Mouse (Mus musculus) kidney, adult 2 months (tissue): ENCODE results near the gene Polr1b. TPM values are rescaled to one million over a fixed set of nuclear protein-coding genes. Genes with fewer than 3 reads are reported as not detected.

Experiments used
- DNase-seq: peaks from one replicate; pipeline ENCODE4 v3.0.0; 2021
- H3K27ac ChIP-seq: fragments of 200-500 bp; 2 replicates; pipeline ENCODE4 v1.5.1; 2012; ENCODE audit warnings: low read depth, low read length, control low read depth, inconsistent platforms; ENCODE audit not compliant: insufficient read depth
- H3K27me3 ChIP-seq: fragments of 200-500 bp; replicated peaks from 2 replicates; pipeline ENCODE4 v1.6.1; 2012; ENCODE audit warnings: mild to moderate bottlenecking, moderate library complexity, low read length, inconsistent platforms; ENCODE audit not compliant: control insufficient read depth, insufficient read depth
- H3K36me3 ChIP-seq: fragments of 200-500 bp; 2 replicates; pipeline ENCODE4 v1.6.1; 2012; ENCODE audit warnings: mild to moderate bottlenecking, moderate library complexity, low read length, inconsistent platforms; ENCODE audit not compliant: control insufficient read depth, insufficient read depth
- H3K4me1 ChIP-seq: fragments of 200-500 bp; 2 replicates; pipeline ENCODE4 v1.6.1; 2011; ENCODE audit warnings: low read length; ENCODE audit not compliant: control insufficient read depth, insufficient read depth
- H3K4me3 ChIP-seq: fragments of 200-500 bp; 2 replicates; pipeline ENCODE4 v1.5.1; 2011; ENCODE audit warnings: mild to moderate bottlenecking, low read depth, low read length, control low read depth; ENCODE audit not compliant: insufficient read depth
- CTCF ChIP-seq: fragments of 200-500 bp; conservative IDR thresholded peaks from 2 replicates; pipeline ENCODE4 v1.5.1; 2011; ENCODE audit warnings: low read depth, mild to moderate bottlenecking, control low read depth, low read length, moderate library complexity, mixed read lengths; ENCODE audit not compliant: insufficient read depth, insufficient read length
- POLR2A ChIP-seq: fragments of 200-500 bp; IDR thresholded peaks from one replicate; pipeline ENCODE4 v1.6.1; 2011; ENCODE audit warnings: low read depth, low read length, control low read depth
- WGBS: fragments of 180-500 bp; shearing (Covaris S2); methylation state at CpG from one replicate; pipeline ENCODE4 v1.1.7; 2018; 5-methylcytosine and 5-hydroxymethylcytosine counted together
- polyA plus RNA-seq: library from polyadenylated mRNA; depleted of rRNA; stranded (reverse); fragments of >200 nt; gene quantifications from 2 replicates; pipeline ENCODE4 v1.2.3, GENCODE M21; 2012

Gene Polr1b
- polyA plus RNA-seq, 1 experiment, result 16.7 TPM

- Histone ChIP-seq H3K4me1 (no peaks in the 10 kb centered on the region), H3K27me3 (no peaks in the 10 kb centered on the region), H3K27ac (0 out of 2 replicates have a peak within 1 kb of the TSS, but pooled peaks have one; percentile 8), H3K36me3 (no peaks in the 10 kb centered on the region), H3K4me3 (peak within 1 kb of the TSS; percentile 90)
- DNase-seq, result peak; percentile 87
- TF ChIP-seq CTCF, result no peak
- peak; percentile 27 for TF ChIP-seq POLR2A
- 2% methylated on average over 62 of the region's 62 CpGs for WGBS
These were observed 35.1 kb upstream of the Polr1b start, which contains the start of gene Ttl for GRCm38 (mm10) chr2:129065437-129066282. TSS of gene Ttl (plus strand) at chr2:129065942.

GRCm38 (mm10) chr2:129066326-129066725 is 34.5 kb upstream of the Polr1b start:
- under 1% methylated on average over 20 of the region's 20 CpGs for WGBS
- Histone ChIP-seq H3K27me3 (no peaks in the 10 kb centered on the region), H3K36me3 (no peaks in the 10 kb centered on the region), H3K27ac (0 out of 2 replicates have a peak overlapping the region, but pooled peaks have one; percentile 8), H3K4me1 (no peaks in the 10 kb centered on the region), H3K4me3 (peak overlapping the region; percentile 90)
- TF ChIP-seq CTCF, result no peak
- no peak for TF ChIP-seq POLR2A
- DNase-seq, result peak; percentile 48

- H3K4me3 ChIP-seq, result no peak overlapping the region
- WGBS, result 78% methylated on average over 3 of the region's 3 CpGs
- DNase-seq, result no peak
These were observed 30.5 kb upstream of the Polr1b start for GRCm38 (mm10) chr2:129070296-129070695.

GRCm38 (mm10) chr2:129078313-129078712 is 22.5 kb upstream of the Polr1b start:
- Histone ChIP-seq H3K27me3 (no peaks in the 10 kb centered on the region), H3K36me3 (no peaks in the 10 kb centered on the region), H3K4me3 (no peak overlapping the region), H3K27ac (no peak overlapping the region), H3K4me1 (no peaks in the 10 kb centered on the region)
- WGBS, result 86% methylated on average over 3 of the region's 3 CpGs
- DNase-seq, result peak; percentile 28
- TF ChIP-seq POLR2A (no peak), CTCF (peak; percentile 45)

More at GRCm38 (mm10) chr2:129070296-129070695, 30.5 kb upstream of the Polr1b start:
- TF ChIP-seq CTCF, result no peak
- TF ChIP-seq POLR2A, result no peak
- no peak overlapping the region for H3K27ac ChIP-seq
- no peaks in the 10 kb centered on the region for H3K36me3 ChIP-seq
- no peaks in the 10 kb centered on the region for H3K4me1 ChIP-seq
- no peaks in the 10 kb centered on the region for H3K27me3 ChIP-seq

GRCm38 (mm10) chr2:129079194-129079593 is 21.6 kb upstream of the Polr1b start:
- Histone ChIP-seq H3K27me3 (no peaks in the 10 kb centered on the region), H3K36me3 (no peaks in the 10 kb centered on the region), H3K27ac (no peak overlapping the region), H3K4me1 (no peaks in the 10 kb centered on the region), H3K4me3 (no peak overlapping the region)
- no peak for DNase-seq
- TF ChIP-seq CTCF (no peak), POLR2A (no peak)
- 73% methylated on average over 2 of the region's 2 CpGs for WGBS

GRCm38 (mm10) chr2:129081097-129081496 is 19.7 kb upstream of the Polr1b start:
- no peak overlapping the region for H3K4me3 ChIP-seq
- no peaks in the 10 kb centered on the region for H3K27me3 ChIP-seq
- H3K27ac ChIP-seq, result no peak overlapping the region
- no peaks in the 10 kb centered on the region for H3K4me1 ChIP-seq
- H3K36me3 ChIP-seq, result no peaks in the 10 kb centered on the region
- no peak for DNase-seq
- TF ChIP-seq CTCF (0 out of 2 replicates have a peak, but pooled peaks have one; percentile 19), POLR2A (no peak)
- 70% methylated on average over 13 of the region's 13 CpGs for WGBS

GRCm38 (mm10) chr2:129083514-129083913 is 17.3 kb upstream of the Polr1b start:
- H3K4me1 ChIP-seq, result no peaks in the 10 kb centered on the region
- no peak overlapping the region for H3K4me3 ChIP-seq
- no peak for DNase-seq
- WGBS, result 92% methylated on average over 5 of the region's 5 CpGs
- no peak overlapping the region for H3K27ac ChIP-seq
- H3K36me3 ChIP-seq, result no peaks in the 10 kb centered on the region
- no peak for TF ChIP-seq CTCF
- no peak for TF ChIP-seq POLR2A
- no peaks in the 10 kb centered on the region for H3K27me3 ChIP-seq
